Mouse (Mus musculus): ENCODE data around the gene Kcnq5. TPM values are rescaled to one million over a fixed set of nuclear protein-coding genes. Genes with fewer than 3 reads are reported as not detected.
"Not testable (repeated sequence)": the region's sequence is repeated elsewhere in the genome, so short reads cannot be mapped to it uniquely, and the experiment has no call there.

Gene Kcnq5
- polyA plus RNA-seq, 1 experiment from 2014 or later: 0.39 TPM

GRCm38 (mm10) chr1:21805064-21805463 lies 156.7 kb downstream of the Kcnq5 start:
- 87% methylated on average over 2 of the region's 2 CpGs for WGBS
- DNase-seq (ENCODE audit: low spot score): no peak
- H3K27ac ChIP-seq (replicated peaks): no peak overlapping the region

GRCm38 (mm10) chr1:21804477-21804866 lies 157.3 kb downstream of the Kcnq5 start:
- DNase-seq (ENCODE audit: low spot score): no peak
- H3K27ac ChIP-seq (replicated peaks): no peak overlapping the region
- H3K4me3 ChIP-seq: no peak overlapping the region
- H3K27me3 ChIP-seq (ENCODE audit: low read depth, poor library complexity, severe bottlenecking): no peaks in the 10 kb centered on the region
- peaks cover 5% of the 10 kb centered on the region; the same call in 1 of the 2 replicates for H3K4me1 ChIP-seq
- 85% methylated on average over 2 of the region's 2 CpGs for WGBS
- H3K36me3 ChIP-seq: no peaks in the 10 kb centered on the region
- no peaks in the 10 kb centered on the region for H3K9me3 ChIP-seq (replicated peaks)

More at GRCm38 (mm10) chr1:21805064-21805463, 156.7 kb downstream of the Kcnq5 start:
- no peaks in the 10 kb centered on the region for H3K9me3 ChIP-seq (replicated peaks)
- H3K4me3 ChIP-seq: no peak overlapping the region
- H3K36me3 ChIP-seq: no peaks in the 10 kb centered on the region
- peaks cover 5% of the 10 kb centered on the region; the same call in 1 of the 2 replicates for H3K4me1 ChIP-seq
- H3K27me3 ChIP-seq (ENCODE audit: low read depth, poor library complexity, severe bottlenecking): no peaks in the 10 kb centered on the region

GRCm38 (mm10) chr1:21803751-21804476 lies 157.8 kb downstream of the Kcnq5 start:
- Histone ChIP-seq H3K4me1 (peaks cover 5% of the 10 kb centered on the region; the same call in 1 of the 2 replicates), H3K36me3 (no peaks in the 10 kb centered on the region), H3K9me3 (replicated peaks) (no peaks in the 10 kb centered on the region), H3K4me3 (no peak overlapping the region), H3K27me3 (ENCODE audit: low read depth, poor library complexity, severe bottlenecking) (no peaks in the 10 kb centered on the region), H3K27ac (replicated peaks) (no peak overlapping the region)
- WGBS: 87% methylated on average over 5 of the region's 5 CpGs
- no peak for DNase-seq (ENCODE audit: low spot score)

DNA sequence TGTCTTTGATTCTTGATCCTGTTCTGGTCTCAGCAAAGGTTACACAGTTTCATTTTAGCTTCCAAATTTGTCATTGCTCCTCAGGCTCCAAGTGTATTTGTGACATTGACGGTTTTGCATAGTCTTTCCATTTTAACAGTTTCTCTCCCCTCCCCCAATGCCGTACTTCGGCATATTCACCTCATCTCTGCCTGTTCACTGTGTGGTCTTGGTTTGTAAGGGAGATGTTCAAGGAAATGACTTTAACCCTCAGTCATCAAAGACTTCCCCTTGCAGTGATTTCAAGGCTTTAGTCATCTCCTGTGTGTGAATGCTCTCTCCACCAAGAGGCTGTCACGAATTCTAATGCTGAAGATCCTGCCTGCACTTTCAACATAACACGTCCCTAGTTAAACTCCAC lies 181.0 kb downstream of the Kcnq5 start:
- Histone ChIP-seq H3K27me3 (ENCODE audit: low read depth, poor library complexity, severe bottlenecking) (no peaks in the 10 kb centered on the region), H3K4me3 (no peak overlapping the region), H3K36me3 (no peaks in the 10 kb centered on the region), H3K9me3 (replicated peaks) (no peaks in the 10 kb centered on the region), H3K4me1 (no peaks in the 10 kb centered on the region), H3K27ac (replicated peaks) (no peak overlapping the region)
- WGBS: 87% methylated on average over 5 of the region's 5 CpGs
- DNase-seq (ENCODE audit: low spot score): no peak

- no peaks in the 10 kb centered on the region for H3K27me3 ChIP-seq (ENCODE audit: low read depth, poor library complexity, severe bottlenecking)
- 94% methylated on average over 5 of the region's 5 CpGs for WGBS
- H3K4me1 ChIP-seq: no peaks in the 10 kb centered on the region
- no peak for DNase-seq (ENCODE audit: low spot score)
- H3K36me3 ChIP-seq: no peaks in the 10 kb centered on the region
- H3K9me3 ChIP-seq (replicated peaks): no peaks in the 10 kb centered on the region
- no peak overlapping the region for H3K4me3 ChIP-seq
- H3K27ac ChIP-seq (replicated peaks): no peak overlapping the region
Observed at GRCm38 (mm10) chr1:21777560-21777959, 184.2 kb downstream of the Kcnq5 start.

GRCm38 (mm10) chr1:21773931-21774330 lies 187.8 kb downstream of the Kcnq5 start:
- no peak for DNase-seq (ENCODE audit: low spot score)
- 89% methylated on average over 5 of the region's 5 CpGs for WGBS

DNA sequence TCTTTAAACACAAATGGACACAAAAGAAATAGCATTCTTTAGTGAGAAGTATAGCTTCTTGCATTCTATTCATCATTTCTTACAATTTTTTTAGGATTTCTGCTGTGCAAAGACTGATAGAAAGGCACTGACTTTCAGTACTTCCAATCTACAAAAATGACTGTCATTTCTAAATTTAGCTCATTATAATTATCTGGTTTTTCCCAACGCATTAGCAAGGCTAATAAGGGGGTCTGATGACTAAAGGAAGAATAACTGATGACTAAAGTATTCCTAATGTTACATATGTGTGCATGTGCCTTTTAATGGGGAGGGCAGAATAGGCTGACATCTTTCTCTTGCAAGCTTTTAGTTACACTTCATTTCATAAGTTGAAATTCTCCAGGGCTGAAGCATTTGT lies 191.2 kb downstream of the Kcnq5 start:
- no peak overlapping the region for H3K27ac ChIP-seq (replicated peaks)
- no peak overlapping the region for H3K4me3 ChIP-seq
- no peaks in the 10 kb centered on the region for H3K9me3 ChIP-seq (replicated peaks)
- no peaks in the 10 kb centered on the region for H3K27me3 ChIP-seq (ENCODE audit: low read depth, poor library complexity, severe bottlenecking)
- H3K4me1 ChIP-seq: no peaks in the 10 kb centered on the region
- 85% methylated on average over 1 of the region's 1 CpGs for WGBS
- no peak for DNase-seq (ENCODE audit: low spot score)
- H3K36me3 ChIP-seq: no peaks in the 10 kb centered on the region

More at GRCm38 (mm10) chr1:21773931-21774330, 187.8 kb downstream of the Kcnq5 start:
- Histone ChIP-seq H3K27ac (replicated peaks) (no peak overlapping the region), H3K4me3 (no peak overlapping the region), H3K9me3 (replicated peaks) (no peaks in the 10 kb centered on the region), H3K27me3 (ENCODE audit: low read depth, poor library complexity, severe bottlenecking) (no peaks in the 10 kb centered on the region), H3K36me3 (no peaks in the 10 kb centered on the region), H3K4me1 (no peaks in the 10 kb centered on the region)

- Histone ChIP-seq H3K36me3 (no peaks in the 10 kb centered on the region), H3K27me3 (ENCODE audit: low read depth, poor library complexity, severe bottlenecking) (no peaks in the 10 kb centered on the region), H3K9me3 (replicated peaks) (no peaks in the 10 kb centered on the region), H3K27ac (replicated peaks) (no peak overlapping the region), H3K4me1 (no peaks in the 10 kb centered on the region), H3K4me3 (no peak overlapping the region)
- no peak for DNase-seq (ENCODE audit: low spot score)
- WGBS: 92% methylated on average over 1 of the region's 1 CpGs
Observed at GRCm38 (mm10) chr1:21749297-21749696, 212.4 kb downstream of the Kcnq5 start.

GRCm38 (mm10) chr1:21729131-21729530 lies 232.6 kb downstream of the Kcnq5 start:
- H3K4me1 ChIP-seq: no peaks in the 10 kb centered on the region
- no peak for DNase-seq (ENCODE audit: low spot score)
- no peak overlapping the region for H3K27ac ChIP-seq (replicated peaks)
- 89% methylated on average over 1 of the region's 1 CpGs for WGBS
- no peaks in the 10 kb centered on the region for H3K36me3 ChIP-seq
- no peaks in the 10 kb centered on the region for H3K9me3 ChIP-seq (replicated peaks)
- H3K4me3 ChIP-seq: no peak overlapping the region
- H3K27me3 ChIP-seq (ENCODE audit: low read depth, poor library complexity, severe bottlenecking): no peaks in the 10 kb centered on the region

GRCm38 (mm10) chr1:21723231-21723630 lies 238.5 kb downstream of the Kcnq5 start:
- H3K4me1 ChIP-seq; H3K27me3 ChIP-seq (ENCODE audit: low read depth, poor library complexity, severe bottlenecking); H3K36me3 ChIP-seq; DNase-seq (ENCODE audit: low spot score); H3K27ac ChIP-seq (replicated peaks); H3K9me3 ChIP-seq (replicated peaks); H3K4me3 ChIP-seq: not testable (repeated sequence)
- WGBS: 87% methylated on average over 2 of the region's 2 CpGs

DNA sequence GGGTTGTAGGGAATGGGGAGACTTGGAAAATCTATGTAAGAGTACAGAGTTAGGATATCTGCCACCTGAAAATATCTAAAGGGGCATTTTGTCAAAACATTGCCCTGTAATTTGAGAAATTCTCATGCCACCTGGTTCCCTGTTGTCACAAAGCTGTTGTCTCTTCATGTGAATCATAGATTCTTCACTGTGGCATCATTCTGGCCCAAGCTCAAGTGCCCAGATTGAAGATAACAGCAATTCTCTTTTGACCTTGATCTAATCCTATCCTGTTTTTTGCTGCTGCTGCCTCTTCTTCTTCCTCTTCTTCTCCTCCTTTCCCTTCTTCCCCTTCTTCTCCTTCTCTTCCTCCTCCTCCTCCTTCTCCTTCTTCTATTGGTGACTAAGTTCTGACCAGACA lies 240.5 kb downstream of the Kcnq5 start:
- no peak overlapping the region for H3K4me3 ChIP-seq
- H3K27me3 ChIP-seq (ENCODE audit: low read depth, poor library complexity, severe bottlenecking): no peaks in the 10 kb centered on the region
- H3K27ac ChIP-seq (replicated peaks): no peak overlapping the region
- H3K36me3 ChIP-seq: no peaks in the 10 kb centered on the region
- no peaks in the 10 kb centered on the region for H3K9me3 ChIP-seq (replicated peaks)
- no peak for DNase-seq (ENCODE audit: low spot score)
- H3K4me1 ChIP-seq: no peaks in the 10 kb centered on the region

DNA sequence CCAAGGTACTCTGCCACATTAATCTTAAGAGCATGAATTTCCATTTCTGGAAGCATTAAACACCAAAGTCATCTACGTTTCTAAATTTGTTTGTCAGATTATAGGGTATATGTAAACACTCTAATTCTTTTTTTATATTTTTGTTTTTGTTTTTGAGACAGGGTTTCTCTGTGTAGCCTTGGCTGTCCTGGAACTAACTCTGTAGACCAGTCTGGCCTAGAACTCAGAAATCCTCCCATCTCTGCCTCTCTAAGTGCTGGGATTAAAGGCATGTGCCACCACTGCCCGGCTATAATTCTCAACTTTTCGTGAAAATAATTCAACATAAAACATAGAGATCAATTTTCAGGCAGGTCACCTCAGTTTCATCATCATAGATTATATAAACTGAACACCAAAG lies 246.9 kb downstream of the Kcnq5 start:
- no peak overlapping the region for H3K4me3 ChIP-seq
- H3K9me3 ChIP-seq (replicated peaks): no peaks in the 10 kb centered on the region
- no peak for DNase-seq (ENCODE audit: low spot score)
- H3K36me3 ChIP-seq: no peaks in the 10 kb centered on the region
- H3K27me3 ChIP-seq (ENCODE audit: low read depth, poor library complexity, severe bottlenecking): no peaks in the 10 kb centered on the region
- H3K4me1 ChIP-seq: no peaks in the 10 kb centered on the region
- H3K27ac ChIP-seq (replicated peaks): no peak overlapping the region
- WGBS: 87% methylated on average over 3 of the region's 3 CpGs

- Histone ChIP-seq H3K36me3 (no peaks in the 10 kb centered on the region), H3K27ac (replicated peaks) (no peak overlapping the region), H3K4me3 (no peak overlapping the region), H3K27me3 (ENCODE audit: low read depth, poor library complexity, severe bottlenecking) (no peaks in the 10 kb centered on the region), H3K4me1 (no peaks in the 10 kb centered on the region), H3K9me3 (replicated peaks) (no peaks in the 10 kb centered on the region)
- DNase-seq (ENCODE audit: low spot score): no peak
- 83% methylated on average over 2 of the region's 2 CpGs for WGBS
Observed at GRCm38 (mm10) chr1:21712711-21713110, 249.0 kb downstream of the Kcnq5 start.
